Mouse (Mus musculus) myocyte (in vitro differentiated cells): Measurements from ENCODE around the gene Insr.
"Not testable (repeated sequence)": the region's sequence is repeated elsewhere in the genome, so short reads cannot be mapped to it uniquely, and the experiment has no call there.

ENCODE experiments used
- CEBPB ChIP-seq: IDR thresholded peaks from 2 replicates; pipeline ENCODE4 v1.6.1; 2011; ENCODE audit warnings: mild to moderate bottlenecking, moderate library complexity; ENCODE audit not compliant: poor library complexity, insufficient read depth, severe bottlenecking
- MAX ChIP-seq: IDR thresholded peaks from one replicate; pipeline ENCODE4 v1.6.1; 2011; ENCODE audit warnings: low read depth, mild to moderate bottlenecking, control low read depth
- MYOD1 ChIP-seq, 3 experiments: IDR thresholded peaks; one replicate each; pipeline ENCODE4 v1.6.1; 2011; ENCODE audit warnings: control low read depth in 2 of 3, low read depth in 2 of 3, mild to moderate bottlenecking in 2 of 3, moderate library complexity in 1 of 3; ENCODE audit not compliant: insufficient read length in 2 of 3, control insufficient read depth in 1 of 3
- USF1 ChIP-seq: IDR thresholded peaks from one replicate; pipeline ENCODE4 v1.6.1; 2011; ENCODE audit warnings: low read depth, mild to moderate bottlenecking, control low read depth, moderate library complexity

- TF ChIP-seq USF1, result peak; percentile 12
- TF ChIP-seq CEBPB; MAX; MYOD1 (IDR thresholded peaks at IDR 0.05; ENCODE audit: control insufficient read depth in 1 of 3, insufficient read length in 2 of 3, low read depth in 2 of 3): not testable (repeated sequence)
Measured at GRCm38 (mm10) chr8:3194297-3194696, 85.1 kb downstream of the Insr start.
